Mouse (Mus musculus) spleen, adult 18-20 months (tissue): ENCODE measurements around the gene 6030498E09Rik.

Source experiments
- DNase-seq, 2 experiments: peaks; one replicate each; pipeline ENCODE4 v3.0.0; 2022; ENCODE audit warnings: mixed read lengths in 2 of 2

Gene 6030498E09Rik

DNA sequence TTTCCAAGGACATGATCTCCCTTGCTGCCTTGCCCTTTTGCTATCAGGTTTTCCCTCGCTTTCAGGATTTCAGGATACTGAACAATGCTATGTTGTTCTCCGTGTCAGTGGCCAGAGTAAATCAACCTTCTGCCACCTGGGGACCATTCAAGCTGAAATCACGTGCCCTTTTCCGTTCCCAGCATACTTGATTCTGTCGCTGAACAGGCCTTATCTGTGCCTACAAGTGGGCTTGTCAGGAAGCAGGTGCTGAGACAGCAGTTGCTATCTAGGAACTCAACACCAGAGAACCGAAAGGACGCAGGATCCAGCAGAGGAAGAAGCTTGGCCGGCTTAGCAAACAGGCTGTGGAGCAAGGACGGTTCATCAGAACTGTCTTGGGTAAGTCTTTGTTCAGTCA, at the start of gene 6030498E09Rik:
6030498E09Rik (plus strand) TSS at position 194 of the 400 bp plus-strand sequence.
- DNase-seq = no peak

DNA sequence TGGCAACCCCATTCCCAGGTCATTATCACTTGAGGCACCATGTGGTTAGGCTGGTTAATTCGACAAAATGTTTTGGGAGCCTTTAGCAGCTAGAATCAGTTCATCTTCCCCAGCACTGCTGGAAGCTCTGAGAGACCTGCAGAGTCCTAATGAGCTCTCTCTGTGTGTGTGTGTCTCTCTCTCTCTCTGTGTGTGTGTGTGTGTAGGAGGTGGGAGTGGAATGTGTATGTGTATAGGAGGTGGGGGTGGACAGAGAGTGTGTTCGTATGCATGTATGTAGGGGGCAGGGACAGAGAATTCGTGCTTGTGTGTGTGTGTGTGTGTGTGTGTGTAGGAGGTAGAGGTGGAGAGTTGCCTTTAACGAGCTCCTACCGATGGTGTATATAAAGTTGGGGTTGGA, 42.4 kb upstream of the 6030498E09Rik start:
- DNase-seq = no peak

DNA sequence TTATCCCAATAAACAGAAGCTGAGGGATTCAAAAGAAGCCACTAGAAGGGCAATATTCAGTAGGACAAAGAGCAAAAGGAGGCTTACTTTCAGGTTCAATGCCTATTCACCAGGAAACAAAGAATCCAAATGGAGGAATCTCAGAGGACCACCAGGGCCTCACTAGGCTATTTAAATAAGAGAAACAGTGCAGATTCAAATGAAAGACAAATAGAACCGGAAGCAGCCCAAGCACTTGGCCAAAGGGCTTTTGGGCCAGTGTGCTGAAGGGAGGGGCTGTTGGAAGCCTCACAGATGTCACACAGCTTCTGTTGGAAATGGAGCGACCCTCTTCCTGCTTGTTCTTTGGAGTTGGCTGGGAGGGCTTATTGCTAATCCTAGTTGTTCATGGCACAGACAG, 41.8 kb upstream of the 6030498E09Rik start:
- no peak for DNase-seq

DNA sequence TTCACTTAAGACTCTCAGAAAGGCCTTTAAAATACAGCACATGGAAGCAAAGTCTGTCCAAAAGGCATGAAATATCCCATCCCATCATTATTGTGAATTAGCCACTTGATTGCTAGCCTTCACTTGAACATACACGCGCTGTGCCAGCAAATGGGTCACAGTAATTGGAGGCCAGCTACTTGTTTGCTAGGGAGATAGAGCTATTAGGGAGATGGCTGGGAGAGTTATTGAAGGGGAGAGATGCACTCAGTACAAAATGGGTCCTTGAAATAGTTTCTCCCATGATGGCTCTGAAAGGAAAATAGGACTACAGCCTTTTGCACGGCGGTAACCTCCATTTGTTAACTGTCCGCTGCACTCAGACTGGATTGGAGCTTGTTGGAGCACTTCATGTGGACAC, 38.8 kb upstream of the 6030498E09Rik start:
- DNase-seq = no peak

DNA sequence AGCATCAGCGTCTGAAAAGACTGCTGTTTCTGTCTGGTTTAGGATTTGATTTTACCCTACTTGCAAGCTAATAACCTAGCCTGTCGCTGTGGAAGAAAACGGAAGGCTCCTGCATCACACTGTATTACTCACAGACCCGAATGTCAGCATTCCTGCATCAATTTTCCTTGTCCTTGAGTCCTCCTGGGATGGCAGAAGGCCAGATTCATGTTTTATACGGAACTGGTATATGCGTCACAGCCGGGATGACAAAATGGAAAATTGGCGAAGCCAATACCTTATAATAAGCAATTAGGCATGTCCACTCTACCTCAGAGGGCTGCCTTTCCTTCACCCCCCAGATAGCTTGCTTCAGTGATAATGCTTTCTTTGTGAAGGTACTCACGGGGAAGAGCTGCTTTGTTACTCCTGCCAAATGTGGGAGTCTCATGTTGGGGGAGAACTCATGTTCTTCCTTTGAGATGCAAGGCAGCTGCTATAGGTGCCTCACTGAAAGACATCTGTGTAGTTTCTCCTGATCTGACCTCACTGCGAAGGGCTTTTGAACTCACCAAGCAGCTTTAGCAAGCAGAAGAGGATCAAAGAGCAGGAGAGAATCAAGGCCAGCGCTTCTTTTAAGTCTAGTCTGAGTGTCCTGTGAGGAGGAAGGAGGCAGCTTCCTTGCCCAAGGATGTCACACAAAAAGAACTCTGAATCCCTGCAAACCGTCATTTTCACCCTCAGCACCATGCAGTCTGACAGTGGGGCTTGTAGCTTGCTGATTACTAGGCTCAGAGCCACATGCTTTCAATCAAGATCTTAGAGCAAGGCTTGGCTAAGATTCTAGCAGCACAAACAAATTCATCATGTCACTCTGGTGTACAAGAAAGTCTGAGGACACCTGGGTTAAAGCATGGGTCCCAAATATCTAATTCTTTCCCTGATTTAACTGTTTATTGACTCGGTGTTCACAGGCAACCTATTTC, 37.3 kb upstream of the 6030498E09Rik start:
- DNase-seq = no peak

DNA sequence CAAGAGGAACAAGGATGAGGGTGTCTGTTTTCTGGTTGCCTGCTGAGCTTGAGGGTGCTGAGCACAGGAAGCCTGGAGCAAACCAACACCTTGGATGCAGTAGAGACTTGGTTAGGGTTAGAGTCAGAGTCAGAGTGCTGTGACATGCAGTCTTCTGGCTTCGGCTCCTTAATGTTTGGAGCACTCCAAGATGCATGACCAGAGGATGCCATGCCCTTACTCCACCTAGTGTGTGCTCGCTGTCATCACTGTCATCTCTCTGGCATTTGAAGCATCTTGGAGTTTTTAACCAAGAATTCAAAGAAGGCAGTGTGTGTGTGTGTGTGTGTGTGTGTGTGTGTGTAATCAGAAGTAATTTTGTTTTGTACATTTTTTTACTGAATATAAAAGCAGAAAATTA, 1.0 kb upstream of the 6030498E09Rik start:
- no peak for DNase-seq

DNA sequence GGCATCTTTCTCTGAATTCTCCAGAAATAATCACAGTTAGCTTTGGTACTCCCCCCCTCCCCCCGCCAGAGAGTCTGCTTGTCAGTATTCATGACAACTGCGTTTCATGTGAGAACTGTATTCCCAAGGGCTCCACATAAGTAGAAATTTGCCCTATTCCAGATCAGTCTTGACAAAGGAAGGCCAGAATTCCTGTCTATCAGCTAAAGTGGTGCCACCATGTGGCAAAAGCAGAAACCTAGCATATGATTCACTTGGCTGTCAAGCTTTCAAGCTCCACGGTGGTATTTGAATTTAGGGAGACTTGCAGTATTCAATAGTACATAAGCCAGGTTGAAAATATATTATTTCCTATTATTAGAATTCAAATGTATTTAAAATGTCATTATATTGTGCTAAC, 585 bp upstream of the 6030498E09Rik start:
- no peak for DNase-seq

DNA sequence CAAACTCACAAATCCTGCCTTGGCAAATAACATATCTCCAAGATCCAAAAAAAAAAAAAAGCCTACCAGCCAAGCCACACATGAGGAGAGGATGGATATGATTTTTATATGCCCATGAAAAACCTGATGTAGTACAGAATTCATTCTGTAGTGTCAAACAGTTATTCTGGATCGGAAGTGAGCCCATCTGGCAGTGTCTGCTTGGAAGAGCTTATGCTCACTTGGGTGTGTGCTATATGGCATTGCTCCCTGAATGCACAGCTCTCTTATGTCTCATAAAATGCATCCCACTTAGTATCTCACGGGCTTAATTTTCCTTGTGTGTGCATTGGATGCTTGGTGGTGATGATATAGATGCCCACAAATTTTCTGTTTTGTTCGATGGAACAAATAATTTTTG, 21.9 kb downstream of the 6030498E09Rik start:
- no peak for DNase-seq

DNA sequence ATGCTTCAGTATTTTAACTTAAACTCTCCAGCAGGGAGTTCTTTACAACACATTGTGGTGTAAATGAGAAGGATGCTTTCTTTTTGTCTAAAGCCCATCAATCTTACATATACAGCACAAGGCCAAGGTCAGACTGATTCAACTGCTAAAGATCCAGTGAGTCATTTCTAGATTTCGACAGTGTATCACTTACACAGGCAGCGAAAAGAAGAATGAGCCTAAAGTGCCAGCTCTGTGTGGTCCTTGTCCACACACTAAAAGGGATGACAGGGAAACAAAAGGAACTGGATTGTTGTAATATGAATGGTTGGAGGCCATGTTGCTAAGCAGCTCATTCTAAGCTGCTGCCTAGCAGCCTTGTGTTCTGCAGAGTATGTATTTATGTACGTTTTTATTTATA, 41.5 kb downstream of the 6030498E09Rik start:
- DNase-seq = no peak

DNA sequence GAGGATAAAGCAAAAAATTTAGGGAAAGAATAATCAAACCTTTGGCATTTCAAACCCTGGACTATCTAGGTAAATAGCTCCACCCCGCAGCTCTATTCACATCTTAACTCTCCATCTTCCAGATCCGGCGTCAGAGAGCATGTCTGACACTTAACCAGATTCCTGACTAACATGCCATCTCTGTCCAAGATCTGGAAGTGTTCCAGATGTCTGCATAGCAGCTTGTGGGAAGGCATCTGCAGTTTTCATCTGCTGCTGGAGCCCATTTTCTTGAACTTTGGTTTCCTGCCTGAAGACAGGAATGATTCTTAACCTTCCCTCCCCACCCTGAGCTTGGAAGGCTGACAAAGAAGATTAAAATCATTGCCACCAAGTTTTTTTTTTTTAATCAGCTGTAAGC, 44.4 kb downstream of the 6030498E09Rik start:
- no peak for DNase-seq

DNA sequence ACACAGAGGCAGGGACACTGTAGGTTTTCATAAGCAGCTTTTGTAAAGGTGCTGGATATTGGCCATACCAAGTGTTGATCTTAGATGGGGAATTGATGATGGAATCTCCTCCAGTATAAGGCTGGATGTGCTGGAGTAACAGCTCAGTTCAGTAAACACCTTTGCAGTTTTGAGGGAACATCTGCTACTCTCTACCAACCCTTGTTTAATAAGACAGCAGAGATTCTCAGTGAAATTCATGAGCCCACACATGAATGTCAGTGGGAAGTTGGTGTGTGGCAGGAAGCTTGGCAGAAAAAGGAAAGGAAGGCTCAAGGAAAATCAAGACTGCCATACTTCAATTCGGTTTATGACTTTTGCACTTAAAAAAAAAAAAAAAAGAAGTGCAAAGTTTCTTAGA, 186.1 kb downstream of the 6030498E09Rik start:
- DNase-seq = no peak

DNA sequence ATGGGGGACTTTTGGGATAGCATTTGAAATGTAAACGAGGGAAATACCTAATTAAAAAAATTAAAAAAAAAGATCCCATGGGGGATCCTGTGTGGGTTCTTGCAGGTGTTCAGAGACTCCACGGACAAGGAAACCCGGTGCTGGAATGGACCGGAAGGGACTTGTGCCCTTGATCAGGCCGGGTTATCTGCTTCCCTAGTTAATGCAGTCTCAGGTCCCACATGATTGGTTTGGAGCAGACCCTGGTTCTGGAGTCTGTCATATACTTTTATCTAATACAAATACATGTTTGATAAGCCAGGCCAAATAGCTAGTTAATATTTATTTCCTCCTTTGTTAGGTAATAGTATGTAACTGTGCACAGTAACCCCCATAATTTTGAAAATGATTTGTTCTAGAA, 223.8 kb downstream of the 6030498E09Rik start:
- no peak for DNase-seq
